Mouse (Mus musculus) CH12.LX (cell line): Measurements from ENCODE around the gene Slc26a6. TPM values are rescaled to one million over a fixed set of nuclear protein-coding genes. Genes with fewer than 3 reads are reported as not detected.

Experiments used
- DNase-seq: peaks from one replicate; pipeline ENCODE4 v3.0.0-alpha.2; 2013; ENCODE audit errors: extremely low read depth
- H3K27ac ChIP-seq: 2 replicates; pipeline ENCODE4 v1.5.1; 2012; ENCODE audit warnings: low read depth, mild to moderate bottlenecking, control low read depth, moderate library complexity; ENCODE audit not compliant: insufficient read depth
- H3K27me3 ChIP-seq: replicated peaks from 2 replicates; pipeline ENCODE3; 2012; ENCODE audit warnings: inconsistent platforms
- H3K36me3 ChIP-seq, 2 experiments: replicated peaks in 1 of 2; 2 replicates each; pipeline versions ENCODE3 to v1.6.1; 2012; ENCODE audit warnings: inconsistent platforms in 1 of 2, low read length in 1 of 2, mild to moderate bottlenecking in 1 of 2, mixed read lengths in 1 of 2, moderate library complexity in 1 of 2; ENCODE audit not compliant: control insufficient read depth in 1 of 2, insufficient read depth in 1 of 2
- H3K4me1 ChIP-seq, 2 experiments: 2 replicates each; pipeline ENCODE4 v1.6.1; 2012; ENCODE audit warnings: inconsistent platforms in 1 of 2, moderate library complexity in 1 of 2; ENCODE audit not compliant: insufficient read depth in 2 of 2, control insufficient read depth in 1 of 2
- H3K4me2 ChIP-seq: 2 replicates; pipeline ENCODE4 v1.6.1; 2012; ENCODE audit warnings: low read depth, mild to moderate bottlenecking, control low read depth; ENCODE audit not compliant: poor library complexity, insufficient read depth, severe bottlenecking
- H3K4me3 ChIP-seq, 3 experiments: fragments of 150-350 bp in 1 of 3; sonication (generic) in 1 of 3; replicated peaks in 1 of 3; 2 replicates each; pipeline versions ENCODE3 to v1.5.1; 2011 to 2012; ENCODE audit warnings: low read depth in 2 of 3, low read length in 2 of 3, mild to moderate bottlenecking in 2 of 3, moderate library complexity in 2 of 3, control low read depth in 1 of 3, improper control_type of control experiment in 1 of 3, inconsistent platforms in 1 of 3, mixed read lengths in 1 of 3; ENCODE audit not compliant: poor library complexity in 1 of 3
- H3K79me2 ChIP-seq: replicated peaks from 2 replicates; pipeline ENCODE4 v1.6.1; 2012; ENCODE audit warnings: mild to moderate bottlenecking, moderate library complexity; ENCODE audit not compliant: control insufficient read depth, poor library complexity, insufficient read depth, severe bottlenecking; ENCODE audit errors: extremely low read depth
- H3K9ac ChIP-seq: 2 replicates; pipeline ENCODE4 v1.6.1; 2012; ENCODE audit warnings: low read depth, mild to moderate bottlenecking, control low read depth, moderate library complexity; ENCODE audit not compliant: insufficient read depth
- H3K9me3 ChIP-seq: replicated peaks from 2 replicates; pipeline ENCODE3; 2012; ENCODE audit warnings: low read length, inconsistent platforms, mixed read lengths
- BHLHE40 ChIP-seq: IDR thresholded peaks from 2 replicates; pipeline ENCODE4 v1.6.1; 2011; ENCODE audit warnings: mild to moderate bottlenecking, low read depth, low read length, improper control_type of control experiment
- CHD2 ChIP-seq: IDR thresholded peaks from 2 replicates; pipeline ENCODE4 v1.6.1; 2011; ENCODE audit warnings: low read length, improper control_type of control experiment
- E2F4 ChIP-seq: IDR thresholded peaks from 2 replicates; pipeline ENCODE4 v1.6.1; 2011; ENCODE audit warnings: low read depth, low read length, improper control_type of control experiment; ENCODE audit not compliant: insufficient replicate concordance
- ELF1 ChIP-seq: IDR thresholded peaks from 2 replicates; pipeline ENCODE4 v1.6.1; 2014; ENCODE audit warnings: low read depth, mild to moderate bottlenecking, inconsistent platforms, low read length, improper control_type of control experiment
- EP300 ChIP-seq: IDR thresholded peaks from 2 replicates; pipeline ENCODE4 v1.6.1; 2011; ENCODE audit warnings: low read length, improper control_type of control experiment
- ETS1 ChIP-seq: conservative IDR thresholded peaks from 2 replicates; pipeline ENCODE4 v1.6.1; 2012; ENCODE audit warnings: low read depth, mild to moderate bottlenecking, inconsistent platforms, low read length, improper control_type of control experiment, moderate library complexity
- GABPA ChIP-seq: IDR thresholded peaks from 2 replicates; pipeline ENCODE4 v1.6.1; 2012; ENCODE audit warnings: low read depth, low read length, improper control_type of control experiment, inconsistent platforms; ENCODE audit not compliant: insufficient replicate concordance
- HCFC1 ChIP-seq: IDR thresholded peaks from 2 replicates; pipeline ENCODE4 v1.6.1; 2012; ENCODE audit warnings: low read depth, mild to moderate bottlenecking, inconsistent platforms, low read length, improper control_type of control experiment
- IRF4 ChIP-seq: IDR thresholded peaks from 2 replicates; pipeline ENCODE4 v1.6.1; 2014; ENCODE audit warnings: low read depth, mild to moderate bottlenecking, inconsistent platforms, low read length, improper control_type of control experiment
- JUN ChIP-seq: IDR thresholded peaks from 2 replicates; pipeline ENCODE4 v1.6.1; 2011; ENCODE audit warnings: low read depth, mild to moderate bottlenecking, low read length, improper control_type of control experiment, moderate library complexity; ENCODE audit not compliant: insufficient read depth
- JUND ChIP-seq: conservative IDR thresholded peaks from 2 replicates; pipeline ENCODE4 v1.6.1; 2011; ENCODE audit warnings: low read depth, low read length, improper control_type of control experiment
- KAT2A ChIP-seq: IDR thresholded peaks from 2 replicates; pipeline ENCODE4 v1.6.1; 2012; ENCODE audit warnings: low read length, improper control_type of control experiment, inconsistent platforms; ENCODE audit not compliant: insufficient replicate concordance
- MAFK ChIP-seq: IDR thresholded peaks from 2 replicates; pipeline ENCODE4 v1.6.1; 2011; ENCODE audit warnings: low read length, improper control_type of control experiment; ENCODE audit not compliant: insufficient replicate concordance
- MAX ChIP-seq: IDR thresholded peaks from 2 replicates; pipeline ENCODE4 v1.6.1; 2011; ENCODE audit warnings: low read length, improper control_type of control experiment
- MAZ ChIP-seq: IDR thresholded peaks from 2 replicates; pipeline ENCODE4 v1.6.1; 2012; ENCODE audit warnings: low read depth, mild to moderate bottlenecking, inconsistent platforms, low read length, improper control_type of control experiment, moderate library complexity
- MEF2A ChIP-seq: IDR thresholded peaks from 2 replicates; pipeline ENCODE4 v1.6.1; 2014; ENCODE audit warnings: low read depth, mild to moderate bottlenecking, inconsistent platforms, low read length, improper control_type of control experiment, borderline replicate concordance
- MXI1 ChIP-seq: IDR thresholded peaks from 2 replicates; pipeline ENCODE4 v1.6.1; 2011; ENCODE audit warnings: mild to moderate bottlenecking, low read depth, low read length, improper control_type of control experiment
- MYC ChIP-seq: IDR thresholded peaks from 2 replicates; pipeline ENCODE4 v1.6.1; 2011; ENCODE audit warnings: low read depth, mild to moderate bottlenecking, improper control_type of control experiment, low read length
- NELFE ChIP-seq: IDR thresholded peaks from 2 replicates; pipeline ENCODE4 v1.6.1; 2011; ENCODE audit warnings: low read depth, low read length, improper control_type of control experiment
- PAX5 ChIP-seq: IDR thresholded peaks from 2 replicates; pipeline ENCODE4 v1.6.1; 2012; ENCODE audit warnings: low read length, inconsistent platforms, mixed read lengths
- POLR2A ChIP-seq: IDR thresholded peaks from 2 replicates; pipeline ENCODE4 v1.6.1; 2011; ENCODE audit warnings: low read depth, mild to moderate bottlenecking, improper control_type of control experiment, low read length
- POLR2AphosphoS2 ChIP-seq: IDR thresholded peaks from 2 replicates; pipeline ENCODE4 v1.6.1; 2011; ENCODE audit warnings: low read depth, low read length, improper control_type of control experiment
- SIN3A ChIP-seq: IDR thresholded peaks from 2 replicates; pipeline ENCODE4 v1.6.1; 2012; ENCODE audit warnings: low read length, improper control_type of control experiment, inconsistent platforms
- SMC3 ChIP-seq: IDR thresholded peaks from 2 replicates; pipeline ENCODE4 v1.6.1; 2011; ENCODE audit warnings: low read depth, low read length, improper control_type of control experiment
- TBP ChIP-seq: conservative IDR thresholded peaks from 2 replicates; pipeline ENCODE4 v1.6.1; 2011; ENCODE audit warnings: low read depth, low read length, improper control_type of control experiment
- TCF12 ChIP-seq: IDR thresholded peaks from 2 replicates; pipeline ENCODE4 v1.6.1; 2014; ENCODE audit warnings: low read depth, mild to moderate bottlenecking, inconsistent platforms, low read length, improper control_type of control experiment
- UBTF ChIP-seq: IDR thresholded peaks from 2 replicates; pipeline ENCODE4 v1.6.1; 2012; ENCODE audit warnings: low read depth, mild to moderate bottlenecking, inconsistent platforms, low read length, improper control_type of control experiment, moderate library complexity
- USF1 ChIP-seq: IDR thresholded peaks from 2 replicates; pipeline ENCODE4 v1.6.1; 2014; ENCODE audit warnings: low read depth, mild to moderate bottlenecking, inconsistent platforms, low read length, improper control_type of control experiment
- USF2 ChIP-seq: conservative IDR thresholded peaks from 2 replicates; pipeline ENCODE4 v1.6.1; 2011; ENCODE audit warnings: low read depth, low read length, improper control_type of control experiment
- ZKSCAN1 ChIP-seq: IDR thresholded peaks from 2 replicates; pipeline ENCODE4 v1.6.1; 2012; ENCODE audit warnings: low read depth, inconsistent platforms, low read length, improper control_type of control experiment, borderline replicate concordance
- ZMIZ1 ChIP-seq: IDR thresholded peaks from 2 replicates; pipeline ENCODE4 v1.6.1; 2012; ENCODE audit warnings: low read depth, mild to moderate bottlenecking, inconsistent platforms, low read length, improper control_type of control experiment
- ZNF384 ChIP-seq: IDR thresholded peaks from 2 replicates; pipeline ENCODE4 v1.6.1; 2012; ENCODE audit warnings: low read depth, low read length, improper control_type of control experiment, inconsistent platforms
- dilution Hi-C: fragments of 300-500 bp; cut with MboI; formaldehyde crosslinking; loops from 2 replicates; pipeline ENCODE4 v1.14.3; 2020; ENCODE audit warnings: low sequenced_read_pairs; ENCODE audit not compliant: extremely low pct_unique_long_range_greater_than_20kb, extremely low pct_ligation_motif_present
- in situ Hi-C: fragments of 300-500 bp; cut with MboI; formaldehyde crosslinking; loops from 3 replicates; pipeline ENCODE4 v1.14.3; 2019; ENCODE audit warnings: low sequenced_read_pairs, low pct_ligation_motif_present, low pct_unique_long_range_greater_than_20kb, mixed read lengths
- polyA plus RNA-seq: library from polyadenylated mRNA; unstranded; fragments of >175 nt; gene quantifications from 2 replicates; pipeline ENCODE4 v1.2.1, GENCODE M21; 2012; ENCODE audit warnings: low read depth; ENCODE audit not compliant: insufficient read length
- total RNA-seq, 2 experiments: library from RNA; depleted of rRNA; stranded (reverse); fragments of 300-350 nt in 1 of 2; fragments of >200 nt in 1 of 2; gene quantifications; 2 replicates each; pipeline ENCODE4 v1.2.3; 2012 to 2014

The Slc26a6 gene
- total and polyA plus RNA-seq, 3 experiments, result 5.0 to 10.0 (median 5.0) TPM

DNA sequence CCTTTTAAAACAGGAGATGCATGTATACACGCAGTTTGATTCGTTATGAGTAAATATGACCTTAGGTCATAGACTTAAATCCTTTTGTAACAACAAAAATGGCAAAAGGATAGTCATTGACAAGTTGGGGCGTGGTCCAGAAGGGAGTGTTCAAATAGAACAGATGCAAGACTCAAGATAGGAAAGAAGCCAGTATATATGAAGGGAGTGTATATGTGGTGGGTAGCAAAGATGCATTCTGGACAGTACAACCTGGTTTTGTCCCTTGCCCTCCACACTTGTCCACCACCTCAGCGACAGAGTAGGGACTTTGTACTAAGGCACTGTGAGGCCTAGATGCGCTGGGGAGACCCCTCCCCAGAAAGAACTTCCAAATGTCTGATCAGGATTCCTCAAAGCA lies 45.4 kb upstream of the Slc26a6 start:
- no peaks in the 10 kb centered on the region for H3K9me3 ChIP-seq
- no peaks in the 10 kb centered on the region for H3K79me2 ChIP-seq
- H3K27ac ChIP-seq, result no peak overlapping the region
- no peaks in the 10 kb centered on the region for H3K27me3 ChIP-seq
- in situ Hi-C loops, result loop anchor here (10.0 kb wide), 1 partner anchor 53 kb away; no protein-coding TSS in a partner anchor
- H3K4me1 ChIP-seq, result peaks cover 13 to 36% of the 10 kb centered on the region in 2 experiments
- H3K36me3 ChIP-seq, result peaks cover 41 to 71% of the 10 kb centered on the region in 2 experiments
- TF ChIP-seq GABPA, result no peak
- TF ChIP-seq, all 38 proteins: peak for 0
- H3K9ac ChIP-seq, result no peak overlapping the region
- no peak for DNase-seq
- H3K4me3 ChIP-seq, result no peak overlapping the region
- dilution Hi-C loops, result no loop called here
- no peak overlapping the region for H3K4me2 ChIP-seq

GRCm38 (mm10) chr9:108808163-108808665 lies 44.9 kb upstream of the Slc26a6 start, which contains the start of gene Nckipsd:
Nckipsd (plus strand) TSS chr9:108808368.
- in situ Hi-C loops (loop anchor here (10.0 kb wide), 1 partner anchor 53 kb away; no protein-coding TSS in a partner anchor), dilution Hi-C loops (no loop called here)
- Histone ChIP-seq H3K9me3 (no peaks in the 10 kb centered on the region), H3K79me2 (no peaks in the 10 kb centered on the region), H3K4me2 (peak within 1 kb of the TSS; percentile 74), H3K4me3 (peak within 1 kb of the TSS; percentile 77 to 96 (median 77)), H3K27me3 (no peaks in the 10 kb centered on the region), H3K9ac (peak within 1 kb of the TSS; percentile 54; the same call in 1 of the 2 replicates), H3K27ac (peak within 1 kb of the TSS; percentile 4; the same call in 1 of the 2 replicates), H3K36me3 (peaks cover 43 to 72% of the 10 kb centered on the region in 2 experiments), H3K4me1 (peaks cover 13 to 39% of the 10 kb centered on the region in 2 experiments)
- DNase-seq, result peak; percentile 83
- TF ChIP-seq USF2 (no peak), SIN3A (peak; percentile 52), ZMIZ1 (no peak), SMC3 (peak; percentile 72), POLR2AphosphoS2 (no peak), MXI1 (peak; percentile 63; the same call in 1 of the 2 replicates), MAZ (peak; percentile 90), UBTF (no peak), EP300 (no peak), MAFK (no peak), ZKSCAN1 (no peak), IRF4 (0 out of 2 replicates have a peak, but pooled peaks have one; percentile 6), TCF12 (peak; percentile 62; the same call in 1 of the 2 replicates), JUND (no peak), E2F4 (no peak), PAX5 (no peak), ZNF384 (no peak), ELF1 (peak; percentile 58; the same call in 1 of the 2 replicates), MAX (no peak), MYC (no peak), JUN (no peak), MEF2A (no peak; the same call in 1 of the 2 replicates), CHD2 (no peak), POLR2A (peak; percentile 57), TBP (no peak), USF1 (peak; percentile 29; the same call in 1 of the 2 replicates), HCFC1 (peak; percentile 17; the same call in 1 of the 2 replicates), NELFE (peak; percentile 65; the same call in 1 of the 2 replicates), ETS1 (no peak), BHLHE40 (peak; percentile 66), KAT2A (no peak)
